Mouse (Mus musculus): ENCODE results near the gene Spef2. TPM values are rescaled to one million over a fixed set of nuclear protein-coding genes. Genes with fewer than 3 reads are reported as not detected.
A peak's percentile ranks its signal among the peaks of the same experiment; 100 is the strongest.

Spef2 gene
- polyA plus RNA-seq, 1 experiment from 2014 or later: 0.41 TPM

GRCm38 (mm10) chr15:9714574-9715458 is 33.9 kb downstream of the Spef2 start:
- Histone ChIP-seq H3K4me1 (no peaks in the 10 kb centered on the region), H3K9me3 (no peaks in the 10 kb centered on the region), H3K27ac (replicated peaks) (no peak overlapping the region), H3K36me3 (no peaks in the 10 kb centered on the region), H3K4me3 (no peak overlapping the region), H3K27me3 (replicated peaks) (no peaks in the 10 kb centered on the region), H3K9ac (no peak overlapping the region), H3K4me2 (0 out of 2 replicates have a peak overlapping the region, but pooled peaks have one; percentile 2)
- no peak for ATAC-seq (ENCODE audit: extremely low read depth, insufficient number of reproducible peaks, low FRiP score, low TSS enrichment)
- WGBS: 59% methylated on average over 7 of the region's 7 CpGs

- no peaks in the 10 kb centered on the region for H3K9me3 ChIP-seq
- H3K4me2 ChIP-seq: no peak overlapping the region
- no peak overlapping the region for H3K27ac ChIP-seq (replicated peaks)
- no peaks in the 10 kb centered on the region for H3K4me1 ChIP-seq
- no peak for ATAC-seq (ENCODE audit: extremely low read depth, insufficient number of reproducible peaks, low FRiP score, low TSS enrichment)
- H3K27me3 ChIP-seq (replicated peaks): no peaks in the 10 kb centered on the region
- no peak overlapping the region for H3K9ac ChIP-seq
- H3K4me3 ChIP-seq: no peak overlapping the region
- WGBS: 66% methylated on average over 3 of the region's 3 CpGs
- no peaks in the 10 kb centered on the region for H3K36me3 ChIP-seq
Measured at GRCm38 (mm10) chr15:9713707-9714106, 35.0 kb downstream of the Spef2 start.

- Histone ChIP-seq H3K36me3 (no peaks in the 10 kb centered on the region), H3K27me3 (replicated peaks) (no peaks in the 10 kb centered on the region), H3K4me3 (no peak overlapping the region), H3K9me3 (no peaks in the 10 kb centered on the region), H3K4me1 (no peaks in the 10 kb centered on the region), H3K4me2 (no peak overlapping the region), H3K27ac (replicated peaks) (no peak overlapping the region), H3K9ac (no peak overlapping the region)
- 75% methylated on average over 2 of the region's 2 CpGs for WGBS
- no peak for ATAC-seq (ENCODE audit: extremely low read depth, insufficient number of reproducible peaks, low FRiP score, low TSS enrichment)
Measured at GRCm38 (mm10) chr15:9710330-9710729, 38.3 kb downstream of the Spef2 start.

- ATAC-seq (ENCODE audit: extremely low read depth, insufficient number of reproducible peaks, low FRiP score, low TSS enrichment): no peak
- Histone ChIP-seq H3K27ac (replicated peaks) (no peak overlapping the region), H3K27me3 (replicated peaks) (no peaks in the 10 kb centered on the region), H3K4me3 (no peak overlapping the region), H3K9ac (no peak overlapping the region), H3K36me3 (no peaks in the 10 kb centered on the region), H3K9me3 (no peaks in the 10 kb centered on the region), H3K4me2 (no peak overlapping the region), H3K4me1 (no peaks in the 10 kb centered on the region)
- 53% methylated on average over 2 of the region's 2 CpGs for WGBS
Measured at GRCm38 (mm10) chr15:9705830-9706450, 42.7 kb downstream of the Spef2 start.

GRCm38 (mm10) chr15:9701845-9702244 is 46.8 kb downstream of the Spef2 start:
- no peak overlapping the region for H3K4me3 ChIP-seq
- no peak for ATAC-seq (ENCODE audit: extremely low read depth, insufficient number of reproducible peaks, low FRiP score, low TSS enrichment)
- no peaks in the 10 kb centered on the region for H3K4me1 ChIP-seq
- no peaks in the 10 kb centered on the region for H3K9me3 ChIP-seq
- no peak overlapping the region for H3K4me2 ChIP-seq
- H3K36me3 ChIP-seq: no peaks in the 10 kb centered on the region
- H3K27ac ChIP-seq (replicated peaks): no peak overlapping the region
- no peaks in the 10 kb centered on the region for H3K27me3 ChIP-seq (replicated peaks)
- H3K9ac ChIP-seq: no peak overlapping the region

GRCm38 (mm10) chr15:9691721-9692120 is 56.9 kb downstream of the Spef2 start:
- no peak for ATAC-seq (ENCODE audit: extremely low read depth, insufficient number of reproducible peaks, low FRiP score, low TSS enrichment)
- H3K36me3 ChIP-seq: no peaks in the 10 kb centered on the region
- H3K4me2 ChIP-seq: no peak overlapping the region
- no peak overlapping the region for H3K4me3 ChIP-seq
- H3K9ac ChIP-seq: no peak overlapping the region
- H3K4me1 ChIP-seq: no peaks in the 10 kb centered on the region
- H3K9me3 ChIP-seq: no peaks in the 10 kb centered on the region
- no peak overlapping the region for H3K27ac ChIP-seq (replicated peaks)
- H3K27me3 ChIP-seq (replicated peaks): no peaks in the 10 kb centered on the region

GRCm38 (mm10) chr15:9690845-9691244 is 57.8 kb downstream of the Spef2 start:
- no peaks in the 10 kb centered on the region for H3K36me3 ChIP-seq
- H3K4me1 ChIP-seq: no peaks in the 10 kb centered on the region
- H3K9me3 ChIP-seq: no peaks in the 10 kb centered on the region
- H3K27me3 ChIP-seq (replicated peaks): no peaks in the 10 kb centered on the region
- no peak overlapping the region for H3K9ac ChIP-seq
- no peak for ATAC-seq (ENCODE audit: extremely low read depth, insufficient number of reproducible peaks, low FRiP score, low TSS enrichment)
- no peak overlapping the region for H3K4me2 ChIP-seq
- H3K27ac ChIP-seq (replicated peaks): no peak overlapping the region
- 76% methylated on average over 5 of the region's 5 CpGs for WGBS
- no peak overlapping the region for H3K4me3 ChIP-seq

GRCm38 (mm10) chr15:9690436-9690835 is 58.2 kb downstream of the Spef2 start:
- Histone ChIP-seq H3K4me2 (no peak overlapping the region), H3K9ac (no peak overlapping the region), H3K27me3 (replicated peaks) (no peaks in the 10 kb centered on the region), H3K27ac (replicated peaks) (no peak overlapping the region), H3K4me3 (no peak overlapping the region), H3K36me3 (no peaks in the 10 kb centered on the region), H3K9me3 (no peaks in the 10 kb centered on the region), H3K4me1 (no peaks in the 10 kb centered on the region)
- 38% methylated on average over 1 of the region's 1 CpGs for WGBS
- ATAC-seq (ENCODE audit: extremely low read depth, insufficient number of reproducible peaks, low FRiP score, low TSS enrichment): no peak

- H3K4me2 ChIP-seq: no peak overlapping the region
- 58% methylated on average over 4 of the region's 4 CpGs for WGBS
- H3K9ac ChIP-seq: no peak overlapping the region
Measured at GRCm38 (mm10) chr15:9683485-9683884, 65.2 kb downstream of the Spef2 start.

GRCm38 (mm10) chr15:9677343-9678036 is 71.2 kb downstream of the Spef2 start:
- no peaks in the 10 kb centered on the region for H3K4me1 ChIP-seq
- no peaks in the 10 kb centered on the region for H3K27me3 ChIP-seq (replicated peaks)
- 70% methylated on average over 9 of the region's 9 CpGs for WGBS
- no peak overlapping the region for H3K27ac ChIP-seq (replicated peaks)
- H3K4me2 ChIP-seq: no peak overlapping the region
- H3K9me3 ChIP-seq: no peaks in the 10 kb centered on the region
- no peak overlapping the region for H3K9ac ChIP-seq
- no peak for ATAC-seq (ENCODE audit: extremely low read depth, insufficient number of reproducible peaks, low FRiP score, low TSS enrichment)
- no peak overlapping the region for H3K4me3 ChIP-seq
- no peaks in the 10 kb centered on the region for H3K36me3 ChIP-seq

More at GRCm38 (mm10) chr15:9683485-9683884, 65.2 kb downstream of the Spef2 start:
- Histone ChIP-seq H3K4me3 (no peak overlapping the region), H3K27me3 (replicated peaks) (no peaks in the 10 kb centered on the region), H3K27ac (replicated peaks) (no peak overlapping the region), H3K9me3 (no peaks in the 10 kb centered on the region), H3K36me3 (no peaks in the 10 kb centered on the region), H3K4me1 (no peaks in the 10 kb centered on the region)
- no peak for ATAC-seq (ENCODE audit: extremely low read depth, insufficient number of reproducible peaks, low FRiP score, low TSS enrichment)

- no peaks in the 10 kb centered on the region for H3K9me3 ChIP-seq
- H3K9ac ChIP-seq: no peak overlapping the region
- no peak overlapping the region for H3K4me2 ChIP-seq
- no peak overlapping the region for H3K27ac ChIP-seq (replicated peaks)
- H3K4me3 ChIP-seq: no peak overlapping the region
- H3K4me1 ChIP-seq: no peaks in the 10 kb centered on the region
- H3K36me3 ChIP-seq: no peaks in the 10 kb centered on the region
- ATAC-seq (ENCODE audit: extremely low read depth, insufficient number of reproducible peaks, low FRiP score, low TSS enrichment): no peak
- H3K27me3 ChIP-seq (replicated peaks): no peaks in the 10 kb centered on the region
- 77% methylated on average over 4 of the region's 4 CpGs for WGBS
Measured at GRCm38 (mm10) chr15:9668575-9668974, 80.1 kb downstream of the Spef2 start.
